Mouse (Mus musculus) gastrocnemius, adult 18-20 months (tissue): ENCODE results near the gene Zp1. TPM values are rescaled to one million over a fixed set of nuclear protein-coding genes. Genes with fewer than 3 reads are reported as not detected.

Experiments
- DNase-seq: peaks from one replicate; pipeline ENCODE4 v3.0.0; 2021; ENCODE audit warnings: low spot score
- total RNA-seq, 2 experiments: library from RNA; stranded (reverse); gene quantifications; 2 replicates each; pipeline ENCODE4 v1.2.3; 2021

Zp1 gene
- total RNA-seq, 2 experiments from 2014 or later: not detected

- peak; percentile 75 for DNase-seq
Observed at GRCm38 (mm10) chr19:10880085-10880974, 40.1 kb downstream of the Zp1 start.

DNA sequence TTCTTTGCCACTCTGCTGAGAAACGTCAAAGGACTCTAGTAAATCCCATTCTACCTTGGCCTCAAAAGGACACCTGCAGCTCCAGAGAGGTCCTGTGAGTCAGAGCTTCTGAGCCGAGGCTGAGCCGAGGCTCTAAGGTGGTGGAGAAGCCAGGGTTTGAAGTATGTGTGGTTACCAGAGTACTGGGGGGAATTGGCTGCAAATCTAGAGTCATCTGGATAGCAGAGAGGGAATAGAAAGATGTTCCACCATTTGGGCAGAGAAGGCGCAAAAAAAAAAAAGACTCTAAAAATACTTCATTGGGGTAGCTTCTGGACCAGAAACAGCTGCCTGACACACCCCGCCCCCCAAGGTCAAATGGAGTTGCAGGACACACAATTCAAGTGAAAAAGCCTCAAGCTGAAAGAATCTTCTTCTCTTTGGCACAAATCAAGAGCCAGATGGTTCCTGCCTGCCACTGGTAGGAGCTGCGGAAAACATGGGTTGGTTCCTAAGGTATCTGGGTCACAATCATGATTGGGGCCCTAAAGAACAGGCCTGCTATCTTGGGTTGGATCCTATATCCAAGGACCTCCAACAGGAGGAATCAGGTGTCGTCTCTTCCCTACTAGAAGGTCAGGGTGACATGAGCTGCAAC, 42.1 kb downstream of the Zp1 start:
- DNase-seq: peak; percentile 27

DNA sequence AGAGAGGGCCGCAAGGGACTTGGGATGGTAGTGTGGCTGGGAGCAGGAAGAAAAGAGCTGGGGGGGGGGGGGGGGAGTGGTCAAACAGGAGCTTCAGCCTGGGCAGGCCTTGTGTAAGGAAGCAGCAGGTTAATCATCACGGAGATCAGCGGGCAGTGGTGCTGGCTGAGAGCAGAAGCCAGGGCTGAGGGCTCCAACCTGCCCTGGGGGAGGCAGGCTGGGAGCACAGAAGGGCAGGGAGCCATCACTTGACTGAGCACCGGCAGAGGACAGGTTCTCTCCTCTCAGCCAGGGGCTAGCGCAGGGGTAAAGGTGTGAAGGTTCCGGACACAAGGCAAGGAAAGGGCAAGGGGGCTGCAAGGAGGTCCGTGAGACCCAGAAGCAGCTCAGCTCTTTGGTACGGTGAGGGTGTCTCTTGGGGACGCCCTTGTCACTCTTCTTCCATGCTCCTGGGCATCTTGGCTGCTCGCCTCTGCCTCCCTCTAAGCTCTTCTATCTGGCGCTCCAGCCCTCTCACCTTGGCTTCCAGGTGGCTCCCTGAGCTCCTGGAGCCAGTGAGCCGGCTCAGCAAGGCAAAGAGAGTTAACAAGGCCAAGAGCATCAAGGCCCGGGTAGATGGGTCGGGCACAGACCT, 49.0 kb downstream of the Zp1 start:
- DNase-seq: no peak

- no peak for DNase-seq
Observed at GRCm38 (mm10) chr19:10870676-10871075, 49.8 kb downstream of the Zp1 start.

DNA sequence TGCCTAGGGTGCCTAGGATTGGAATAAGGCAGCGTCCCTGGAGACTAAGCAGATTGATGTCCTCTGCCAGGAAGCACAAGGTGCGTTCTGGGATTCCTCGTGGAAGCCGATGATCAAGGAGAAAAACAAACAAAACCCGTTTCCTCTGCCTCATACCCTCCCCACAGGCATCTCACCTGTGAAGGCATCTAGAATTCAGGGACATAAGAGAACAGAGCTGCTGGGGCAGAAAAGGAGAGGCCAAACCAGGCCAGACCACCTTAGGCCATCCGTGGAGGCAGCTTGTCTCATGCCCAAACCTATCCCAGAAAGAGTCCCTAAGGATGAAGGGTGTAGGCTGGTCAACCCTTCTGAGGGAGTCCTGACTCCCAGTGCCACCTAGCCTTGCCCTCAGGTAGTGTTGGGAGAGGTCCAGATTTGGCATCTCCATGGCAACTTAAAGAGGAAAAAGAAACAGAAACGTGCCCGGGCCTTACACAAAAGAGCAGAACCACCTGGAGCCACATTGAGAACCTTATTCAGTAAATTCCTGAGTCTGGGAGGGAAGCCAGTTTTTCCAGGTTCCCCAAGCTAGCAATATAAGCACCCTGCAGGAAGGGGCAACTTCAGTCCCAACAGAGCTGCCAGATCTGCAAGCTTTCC, 50.4 kb downstream of the Zp1 start, which contains the start of gene Tmem132a:
Gene Tmem132a, minus strand, starts transcription at position 55 of the 642 bp plus-strand sequence.
- no peak for DNase-seq

- DNase-seq: peak; percentile 51
Observed at GRCm38 (mm10) chr19:10869241-10869885, 51.1 kb downstream of the Zp1 start.

DNA sequence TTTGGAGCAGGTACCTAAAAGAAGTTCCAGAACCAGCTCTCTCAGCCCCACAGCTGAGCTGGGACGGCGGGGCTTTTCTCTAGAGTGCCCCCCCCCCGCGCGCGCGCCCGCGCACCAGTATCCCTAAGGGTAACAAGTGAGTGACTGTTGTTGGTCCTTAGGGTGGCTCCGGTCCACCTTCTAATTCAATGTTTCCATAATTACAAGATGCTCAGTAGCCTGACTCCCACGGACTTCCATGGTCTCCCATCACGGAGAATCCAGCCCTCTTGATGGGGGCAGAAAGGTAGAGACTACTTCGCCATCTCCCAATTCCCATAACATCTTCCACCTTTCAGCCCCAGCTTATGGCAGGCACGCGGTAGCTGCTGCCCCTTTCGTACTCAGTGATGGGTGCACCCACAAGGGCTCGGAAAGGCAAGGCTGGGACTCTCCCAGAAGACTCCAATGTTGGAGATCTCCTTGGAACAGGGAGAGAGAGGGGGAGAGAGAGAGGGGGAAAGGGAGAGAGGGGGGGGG, 51.8 kb downstream of the Zp1 start:
- DNase-seq: no peak

DNA sequence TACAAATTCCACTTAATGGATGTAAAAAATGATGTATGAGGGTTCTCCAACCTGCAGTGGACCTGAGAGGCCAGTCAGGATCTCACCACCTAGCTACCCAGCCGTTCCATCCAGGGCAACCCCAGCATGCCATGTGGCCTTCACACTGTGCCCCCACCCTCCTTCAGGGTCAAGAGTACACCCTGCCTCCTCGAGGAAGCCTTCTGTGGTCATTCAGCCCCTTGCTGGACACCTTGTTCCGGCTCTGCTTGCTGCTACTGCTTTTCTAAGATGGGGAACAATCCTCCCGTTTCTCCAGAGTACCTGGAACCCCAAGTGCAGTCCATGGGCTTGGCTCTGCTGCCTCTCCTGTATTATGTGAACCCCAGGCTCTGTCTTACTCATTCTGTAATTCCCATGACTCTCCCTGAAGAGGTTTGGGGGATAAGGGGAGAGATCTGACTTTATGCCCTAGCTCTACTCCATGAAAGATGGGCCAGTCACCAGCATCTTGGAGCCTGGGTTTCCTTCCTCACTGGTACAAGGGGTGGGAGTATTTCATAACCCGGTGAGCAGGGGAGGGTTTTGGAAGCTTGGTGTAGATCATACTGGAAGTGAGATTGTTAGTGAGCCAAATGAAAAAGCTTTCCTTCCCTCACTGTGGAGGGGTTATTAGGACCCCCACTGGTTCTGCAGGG, 52.3 kb downstream of the Zp1 start:
- no peak for DNase-seq

GRCm38 (mm10) chr19:10866351-10866750, 54.1 kb downstream of the Zp1 start:
- no peak for DNase-seq

Other genes with a start within 250 kb of the Zp1 start
- not detected for gene Pga5, start 242.6 kb downstream of the Zp1 start, total RNA-seq
- 10 to 100 TPM; 21.3 to 28.5 TPM for gene Vps37c, start 231.9 kb downstream of the Zp1 start, total RNA-seq
- not detected for gene Cd5, start 181.6 kb downstream of the Zp1 start, total RNA-seq
- gene Cd6, start 90.6 kb downstream of the Zp1 start, total RNA-seq: not detected
- gene Slc15a3, start 80.9 kb downstream of the Zp1 start, total RNA-seq: under 1 TPM; 0.23 to 0.55 TPM
- gene Tmem132a, start 50.7 kb downstream of the Zp1 start, total RNA-seq: 1 to 10 TPM; 3.0 to 3.4 TPM
- gene Tmem109, start 38.6 kb downstream of the Zp1 start, total RNA-seq: 100 to 1,000 TPM; 208 to 227 TPM
- 100 to 1,000 TPM; 148 TPM for gene Prpf19, start 25.4 kb downstream of the Zp1 start, total RNA-seq
- not detected for gene Ptgdr2, start 16.5 kb upstream of the Zp1 start, total RNA-seq
- 10 to 100 TPM; 12.6 to 14.5 TPM for gene Ccdc86, start 28.6 kb upstream of the Zp1 start, total RNA-seq
- not detected for gene Ms4a10, start 54.0 kb upstream of the Zp1 start, total RNA-seq
- not detected for gene Ms4a15, start 72.6 kb upstream of the Zp1 start, total RNA-seq
- gene Ms4a18, start 97.4 kb upstream of the Zp1 start, total RNA-seq: not detected
- under 1 TPM; 0.69 to 0.84 TPM for gene Ms4a8a, start 160.5 kb upstream of the Zp1 start, total RNA-seq
- gene 1700017D01Rik, start 210.2 kb upstream of the Zp1 start, total RNA-seq: not detected
- not detected for gene 1700025F22Rik, start 244.7 kb upstream of the Zp1 start, total RNA-seq